Mouse (Mus musculus) spleen, adult 10 weeks (tissue): ENCODE data around the gene Mettl3. TPM values are rescaled to one million over a fixed set of nuclear protein-coding genes. Genes with fewer than 3 reads are reported as not detected.

Source experiments
- polyA plus RNA-seq: library from polyadenylated mRNA; stranded (reverse); fragments of 350-450 nt; fragmentation: Illumina TruSeq; extraction: RNeasy Lipid Tissue Mini Kit (QIAGEN cat#74804); gene quantifications from one replicate; pipeline ENCODE4 v1.2.3, GENCODE M21; 2015; ENCODE audit warnings: low replicate concordance; ENCODE audit not compliant: insufficient read depth

Mettl3 gene
- 104 TPM for polyA plus RNA-seq

DNA sequence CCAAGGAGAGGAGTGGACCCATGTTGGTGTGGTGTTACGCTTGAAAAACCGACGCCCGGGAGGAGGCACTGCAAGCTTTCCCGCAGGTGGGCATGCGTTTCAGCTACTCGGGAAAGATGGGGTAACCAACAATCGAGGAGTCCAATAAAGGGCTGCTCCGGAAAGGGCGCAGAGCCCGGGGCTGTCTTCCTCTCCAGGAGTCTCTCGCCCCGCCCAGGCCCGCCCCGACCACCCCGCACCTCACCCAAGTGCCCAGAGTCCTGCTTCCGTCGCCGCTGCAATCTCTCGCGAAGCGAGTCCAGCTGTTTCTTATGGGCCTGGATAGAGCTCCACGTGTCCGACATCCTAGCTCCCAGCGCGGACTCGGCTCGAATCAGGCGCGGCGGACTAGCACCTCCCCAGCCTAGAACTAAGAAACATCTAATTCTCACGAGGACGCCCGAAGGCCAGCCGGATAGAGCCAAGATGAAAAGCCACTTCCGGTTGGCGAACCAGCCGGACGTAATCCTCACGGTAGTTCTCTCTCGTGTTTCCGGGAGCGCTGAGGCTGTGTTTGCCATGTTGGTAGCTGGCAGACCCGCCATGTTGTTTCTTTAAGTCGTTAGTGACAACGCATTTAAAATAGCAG is at the start of gene Mettl3:
TSS of gene Mettl3 (minus strand) at position 485 of the 628 bp plus-strand sequence.

DNA sequence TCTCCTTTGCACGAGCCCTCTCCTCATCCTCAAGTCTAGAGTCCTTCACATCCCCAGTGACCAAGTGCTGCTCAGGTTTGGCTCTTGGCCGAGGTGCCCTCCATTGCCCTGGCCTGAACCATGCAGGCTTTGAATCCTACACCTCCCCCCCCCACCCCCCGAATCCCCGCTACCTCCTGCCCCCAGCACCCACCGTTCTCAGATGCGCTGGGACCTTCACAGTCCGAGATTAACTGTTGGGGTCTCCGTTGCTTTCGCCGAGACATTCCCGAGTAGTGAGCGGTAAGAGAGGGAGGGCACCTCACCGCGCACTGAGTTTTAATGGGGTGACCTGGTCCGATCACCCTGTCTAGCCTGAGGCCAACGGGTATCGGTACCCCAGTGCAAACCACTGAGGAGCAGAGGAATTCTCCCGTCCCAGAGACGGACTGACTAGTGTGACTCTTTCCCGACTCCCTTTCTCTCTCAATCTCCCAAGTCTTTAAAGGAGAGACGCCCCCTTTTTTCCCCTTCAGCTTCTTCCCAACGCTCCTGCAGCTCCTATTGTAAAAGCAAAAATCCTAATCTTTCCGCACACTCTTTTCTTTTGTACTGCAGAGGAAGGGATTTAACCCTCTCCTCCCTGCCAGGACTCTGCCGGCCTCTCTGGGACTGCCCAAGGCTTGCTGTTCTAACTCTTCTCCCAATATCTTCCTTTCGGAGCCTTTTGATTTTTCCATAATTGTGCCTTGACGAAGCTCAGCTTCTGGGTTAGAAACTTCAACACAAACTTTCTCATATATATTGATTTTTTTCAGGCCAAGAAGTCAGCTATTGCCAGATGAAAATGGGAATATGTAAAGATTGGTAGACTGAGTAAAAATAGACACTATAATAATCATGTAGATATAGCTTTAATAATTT is 23.2 kb upstream of the Mettl3 start, which contains the start of gene Sall2:
TSS of gene Sall2 (minus strand) at position 853 of the 903 bp plus-strand sequence.

DNA sequence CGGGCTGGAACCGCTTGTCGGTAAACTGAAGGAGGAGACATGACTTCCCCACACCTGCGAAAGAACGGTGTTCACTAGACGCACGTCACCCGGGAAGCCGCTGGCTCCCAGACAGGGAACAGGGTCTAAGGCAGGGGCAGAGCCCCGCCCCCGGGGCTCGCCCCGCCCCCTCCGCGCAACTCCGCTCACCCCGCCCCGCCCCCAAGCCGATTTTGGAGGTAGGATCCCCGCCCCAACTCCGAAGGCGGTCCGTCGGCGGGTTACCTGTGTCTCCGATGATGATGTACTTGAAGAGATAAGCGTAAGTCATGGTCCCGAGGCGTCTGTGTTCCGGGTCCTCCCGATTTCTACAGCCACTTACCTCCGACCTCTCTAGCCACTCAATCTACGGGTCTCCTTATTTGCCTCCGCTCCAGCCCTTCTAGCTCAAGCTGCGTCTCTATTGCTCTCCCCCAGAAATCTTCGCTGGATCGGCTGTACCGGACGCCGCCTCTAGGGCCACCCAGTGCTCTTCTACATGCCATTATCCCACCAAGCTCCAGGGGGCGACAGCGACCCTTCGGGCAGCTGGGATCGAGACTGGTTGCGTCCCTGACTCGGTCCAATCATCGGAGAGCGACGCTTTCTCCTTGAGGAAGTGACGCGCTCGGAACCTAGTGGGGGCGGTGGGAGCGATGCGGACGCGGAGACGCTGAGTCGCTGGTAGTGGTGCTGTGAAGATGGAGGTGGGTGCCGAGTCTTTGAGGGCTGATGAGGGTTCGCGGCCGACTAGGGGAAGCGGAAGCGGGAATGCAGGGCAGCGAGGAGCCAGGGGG is 25.8 kb downstream of the Mettl3 start, which contains the start of the genes Tox4 and Rab2b:
TSS of gene Tox4 (plus strand) at position 215 of the 815 bp plus-strand sequence.
TSS of gene Rab2b (minus strand) at position 614 of the 815 bp plus-strand sequence.

DNA sequence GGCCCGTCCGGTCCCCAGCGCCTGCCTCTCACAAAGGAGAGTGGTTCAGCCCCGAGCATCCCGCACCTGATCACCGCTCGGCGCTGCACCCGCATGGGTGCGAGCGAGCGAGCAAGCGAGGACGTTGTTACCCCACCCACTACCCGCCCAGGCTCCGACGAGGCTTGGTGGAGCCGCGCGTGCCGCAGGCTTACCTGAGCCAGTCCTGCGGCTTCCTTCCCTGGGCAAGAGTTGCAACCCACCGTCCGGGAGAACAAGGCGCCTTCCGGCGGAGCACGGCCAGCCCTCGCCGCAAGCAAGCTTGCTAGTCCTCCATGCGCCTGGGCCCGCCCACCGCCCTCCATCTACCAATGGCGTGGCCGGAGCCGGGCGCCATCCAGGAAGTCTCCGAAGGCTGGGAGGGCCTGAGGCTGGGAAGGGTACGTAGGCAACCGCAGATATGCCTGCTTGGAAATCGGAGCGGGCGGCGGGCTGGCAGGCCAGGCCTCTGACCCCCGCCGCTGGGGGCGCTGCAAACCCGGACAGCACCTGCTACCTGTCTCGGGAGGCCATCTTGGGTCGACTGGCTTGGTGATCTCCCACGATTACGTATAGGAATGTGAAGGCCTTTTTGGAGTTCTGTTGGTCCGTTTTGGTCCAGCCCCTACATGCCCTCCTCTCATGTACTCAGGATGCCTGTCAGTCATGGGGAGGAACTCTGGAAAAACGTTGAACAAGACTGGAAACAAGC is 47.3 kb downstream of the Mettl3 start, which contains the start of gene Chd8:
TSS of gene Chd8 (minus strand) at position 297 of the 730 bp plus-strand sequence.

Other genes with a start within 250 kb of the Mettl3 start
- gene Hnrnpc, start 201.1 kb downstream of the Mettl3 start, polyA plus RNA-seq: 497 TPM
- 44.6 TPM for gene Rpgrip1, start 194.4 kb downstream of the Mettl3 start, polyA plus RNA-seq
- 85.9 TPM for gene Supt16, start 107.7 kb downstream of the Mettl3 start, polyA plus RNA-seq
- 138 TPM for gene Chd8, start 47.3 kb downstream of the Mettl3 start, polyA plus RNA-seq
- 54.8 TPM for gene Tox4, start 26.0 kb downstream of the Mettl3 start, polyA plus RNA-seq
- 21.4 TPM for gene Rab2b, start 25.6 kb downstream of the Mettl3 start, polyA plus RNA-seq
- gene Sall2, start 23.6 kb upstream of the Mettl3 start, polyA plus RNA-seq: 5.9 TPM
- gene Olfr1513, start 51.3 kb upstream of the Mettl3 start, polyA plus RNA-seq: not detected
- not detected for gene Olfr1512, start 74.0 kb upstream of the Mettl3 start, polyA plus RNA-seq
- not detected for gene Olfr1511, start 92.3 kb upstream of the Mettl3 start, polyA plus RNA-seq
- gene Olfr1510, start 109.2 kb upstream of the Mettl3 start, polyA plus RNA-seq: not detected
- gene Olfr1509, start 137.9 kb upstream of the Mettl3 start, polyA plus RNA-seq: not detected
- gene Olfr1508, start 162.4 kb upstream of the Mettl3 start, polyA plus RNA-seq: not detected
- gene Olfr1507, start 190.6 kb upstream of the Mettl3 start, polyA plus RNA-seq: not detected